Mouse (Mus musculus): ENCODE data around the gene Abcb10. TPM values are rescaled to one million over a fixed set of nuclear protein-coding genes. Genes with fewer than 3 reads are reported as not detected.
"Not testable (repeated sequence)": the region's sequence is repeated elsewhere in the genome, so short reads cannot be mapped to it uniquely, and the experiment has no call there.

Gene Abcb10
- polyA plus RNA-seq (2014; fragmentation: Nextera tagmentation; extraction: Ambion mirVana) = 19.7 and 21.5 TPM in 2 replicates

GRCm38 (mm10) chr8:123982826-123983400 is at the start of gene Abcb10:
Gene Abcb10, minus strand, starts transcription at chr8:123983122.
- peak; percentile 90 for ATAC-seq (ENCODE audit: low FRiP score)
- no peaks in the 10 kb centered on the region for H3K27me3 ChIP-seq (ENCODE audit: control insufficient read depth, insufficient read depth, low read length)
- H3K27ac ChIP-seq = peak within 1 kb of the TSS; percentile 69
- peak; percentile 77 for DNase-seq (ENCODE audit: low spot score)
- H3K9ac ChIP-seq = peak within 1 kb of the TSS; percentile 88
- WGBS = under 1% methylated on average over 55 of the region's 56 CpGs
- H3K4me2 ChIP-seq (replicated peaks) = peak within 1 kb of the TSS; percentile 95
- no peaks in the 10 kb centered on the region for H3K9me3 ChIP-seq (ENCODE audit: control insufficient read depth, low read length)
- H3K4me1 ChIP-seq (replicated peaks; ENCODE audit: control insufficient read depth, insufficient read depth, low read length) = peaks cover 10% of the 10 kb centered on the region
- peak within 1 kb of the TSS; percentile 89 for H3K4me3 ChIP-seq (replicated peaks; ENCODE audit: low read length)
- no peaks in the 10 kb centered on the region for H3K36me3 ChIP-seq (replicated peaks; ENCODE audit: control insufficient read depth, insufficient read depth)

GRCm38 (mm10) chr8:124027831-124028230 is 44.9 kb upstream of the Abcb10 start:
- H3K4me3 ChIP-seq (replicated peaks; ENCODE audit: low read length) = no peak overlapping the region
- 94% methylated on average over 6 of the region's 6 CpGs for WGBS
- no peaks in the 10 kb centered on the region for H3K9me3 ChIP-seq (ENCODE audit: control insufficient read depth, low read length)
- H3K27me3 ChIP-seq (ENCODE audit: control insufficient read depth, insufficient read depth, low read length) = no peaks in the 10 kb centered on the region
- no peaks in the 10 kb centered on the region for H3K4me1 ChIP-seq (replicated peaks; ENCODE audit: control insufficient read depth, insufficient read depth, low read length)
- H3K4me2 ChIP-seq (replicated peaks) = no peak overlapping the region
- ATAC-seq (ENCODE audit: low FRiP score) (no peak), DNase-seq (ENCODE audit: low spot score) (no peak)
- H3K27ac ChIP-seq = no peak overlapping the region
- peaks cover 77% of the 10 kb centered on the region for H3K36me3 ChIP-seq (replicated peaks; ENCODE audit: control insufficient read depth, insufficient read depth)
- no peak overlapping the region for H3K9ac ChIP-seq

GRCm38 (mm10) chr8:124026265-124026664 is 43.3 kb upstream of the Abcb10 start:
- ATAC-seq (ENCODE audit: low FRiP score); H3K27me3 ChIP-seq (ENCODE audit: control insufficient read depth, insufficient read depth, low read length); H3K9ac ChIP-seq; H3K4me1 ChIP-seq (replicated peaks; ENCODE audit: control insufficient read depth, insufficient read depth, low read length); H3K9me3 ChIP-seq (ENCODE audit: control insufficient read depth, low read length); H3K4me3 ChIP-seq (replicated peaks; ENCODE audit: low read length); DNase-seq (ENCODE audit: low spot score); H3K27ac ChIP-seq; H3K4me2 ChIP-seq (replicated peaks): not testable (repeated sequence)
- peaks cover 66% of the 10 kb centered on the region for H3K36me3 ChIP-seq (replicated peaks; ENCODE audit: control insufficient read depth, insufficient read depth)
- 80% methylated on average over 2 of the region's 2 CpGs for WGBS

- ATAC-seq (ENCODE audit: low FRiP score) (peak; percentile 95), DNase-seq (ENCODE audit: low spot score) (peak; percentile 92)
- Histone ChIP-seq H3K27ac (peak within 1 kb of the TSS; percentile 94), H3K4me3 (replicated peaks; ENCODE audit: low read length) (peak within 1 kb of the TSS; percentile 88), H3K27me3 (ENCODE audit: control insufficient read depth, insufficient read depth, low read length) (no peaks in the 10 kb centered on the region), H3K9me3 (ENCODE audit: control insufficient read depth, low read length) (no peaks in the 10 kb centered on the region), H3K9ac (peak within 1 kb of the TSS; percentile 85), H3K4me1 (replicated peaks; ENCODE audit: control insufficient read depth, insufficient read depth, low read length) (peaks cover 30% of the 10 kb centered on the region), H3K36me3 (replicated peaks; ENCODE audit: control insufficient read depth, insufficient read depth) (peaks cover 21% of the 10 kb centered on the region), H3K4me2 (replicated peaks) (peak within 1 kb of the TSS; percentile 82)
- WGBS = under 1% methylated on average over 74 of the region's 74 CpGs
Measured at GRCm38 (mm10) chr8:124021237-124022227, 38.6 kb upstream of the Abcb10 start, which contains the start of the genes Taf5l and Urb2. Gene Taf5l, minus strand, starts transcription at chr8:124021397. Gene Urb2, plus strand, starts transcription at chr8:124021508.

GRCm38 (mm10) chr8:124020439-124021236 is 37.7 kb upstream of the Abcb10 start:
- H3K27ac ChIP-seq = peak overlapping the region; percentile 94
- ATAC-seq (ENCODE audit: low FRiP score) = peak; percentile 85
- peak overlapping the region; percentile 85 for H3K9ac ChIP-seq
- peak; percentile 76 for DNase-seq (ENCODE audit: low spot score)
- WGBS = 1% methylated on average over 67 of the region's 87 CpGs
- peak overlapping the region; percentile 88 for H3K4me3 ChIP-seq (replicated peaks; ENCODE audit: low read length)
- peak overlapping the region; percentile 82 for H3K4me2 ChIP-seq (replicated peaks)
- peaks cover 14% of the 10 kb centered on the region for H3K36me3 ChIP-seq (replicated peaks; ENCODE audit: control insufficient read depth, insufficient read depth)
- H3K4me1 ChIP-seq (replicated peaks; ENCODE audit: control insufficient read depth, insufficient read depth, low read length) = peaks cover 30% of the 10 kb centered on the region
- H3K9me3 ChIP-seq (ENCODE audit: control insufficient read depth, low read length) = no peaks in the 10 kb centered on the region
- H3K27me3 ChIP-seq (ENCODE audit: control insufficient read depth, insufficient read depth, low read length) = no peaks in the 10 kb centered on the region

GRCm38 (mm10) chr8:124019782-124020181 is 36.9 kb upstream of the Abcb10 start:
- Histone ChIP-seq H3K27me3 (ENCODE audit: control insufficient read depth, insufficient read depth, low read length) (no peaks in the 10 kb centered on the region), H3K4me2 (replicated peaks) (peak overlapping the region; percentile 82), H3K27ac (no peak overlapping the region), H3K36me3 (replicated peaks; ENCODE audit: control insufficient read depth, insufficient read depth) (peaks cover 6% of the 10 kb centered on the region; the same call in 1 of the 2 replicates), H3K9ac (peak overlapping the region; percentile 85), H3K4me1 (replicated peaks; ENCODE audit: control insufficient read depth, insufficient read depth, low read length) (peaks cover 30% of the 10 kb centered on the region), H3K4me3 (replicated peaks; ENCODE audit: low read length) (peak overlapping the region; percentile 88), H3K9me3 (ENCODE audit: control insufficient read depth, low read length) (no peaks in the 10 kb centered on the region)
- DNase-seq (ENCODE audit: low spot score) = no peak
- no peak for ATAC-seq (ENCODE audit: low FRiP score)
- 38% methylated on average over 13 of the region's 13 CpGs for WGBS

GRCm38 (mm10) chr8:124014751-124015150 is 31.8 kb upstream of the Abcb10 start:
- no peak for DNase-seq (ENCODE audit: low spot score)
- H3K27ac ChIP-seq = no peak overlapping the region
- ATAC-seq (ENCODE audit: low FRiP score) = no peak
- H3K9me3 ChIP-seq (ENCODE audit: control insufficient read depth, low read length) = no peaks in the 10 kb centered on the region
- H3K4me2 ChIP-seq (replicated peaks) = no peak overlapping the region
- 86% methylated on average over 3 of the region's 3 CpGs for WGBS
- peaks cover 13% of the 10 kb centered on the region for H3K4me1 ChIP-seq (replicated peaks; ENCODE audit: control insufficient read depth, insufficient read depth, low read length)
- H3K9ac ChIP-seq = no peak overlapping the region
- H3K27me3 ChIP-seq (ENCODE audit: control insufficient read depth, insufficient read depth, low read length) = no peaks in the 10 kb centered on the region
- no peak overlapping the region for H3K4me3 ChIP-seq (replicated peaks; ENCODE audit: low read length)
- H3K36me3 ChIP-seq (replicated peaks; ENCODE audit: control insufficient read depth, insufficient read depth) = no peaks in the 10 kb centered on the region

GRCm38 (mm10) chr8:124014299-124014698 is 31.4 kb upstream of the Abcb10 start:
- not testable (repeated sequence) for DNase-seq (ENCODE audit: low spot score); H3K9me3 ChIP-seq (ENCODE audit: control insufficient read depth, low read length); H3K4me3 ChIP-seq (replicated peaks; ENCODE audit: low read length); H3K36me3 ChIP-seq (replicated peaks; ENCODE audit: control insufficient read depth, insufficient read depth); H3K27ac ChIP-seq; H3K4me2 ChIP-seq (replicated peaks); ATAC-seq (ENCODE audit: low FRiP score); H3K4me1 ChIP-seq (replicated peaks; ENCODE audit: control insufficient read depth, insufficient read depth, low read length); H3K27me3 ChIP-seq (ENCODE audit: control insufficient read depth, insufficient read depth, low read length); H3K9ac ChIP-seq
- WGBS = 96% methylated on average over 7 of the region's 7 CpGs

Data from hindbrain, embryonic 14.5 days (tissue).